Mouse (Mus musculus) bone marrow, adult 2 months (tissue): Measurements from ENCODE around the gene Tnik.

Experiments used
- CTCF ChIP-seq: fragments of 200-500 bp; IDR thresholded peaks from 2 replicates; pipeline ENCODE4 v1.5.1; 2011; ENCODE audit warnings: low read length, control low read depth; ENCODE audit not compliant: control insufficient read depth, insufficient read depth
- POLR2A ChIP-seq: fragments of 200-500 bp; IDR thresholded peaks from 2 replicates; pipeline ENCODE4 v1.6.1; 2011; ENCODE audit warnings: low read depth, mild to moderate bottlenecking, control low read depth, low read length, borderline replicate concordance; ENCODE audit not compliant: control insufficient read depth

DNA sequence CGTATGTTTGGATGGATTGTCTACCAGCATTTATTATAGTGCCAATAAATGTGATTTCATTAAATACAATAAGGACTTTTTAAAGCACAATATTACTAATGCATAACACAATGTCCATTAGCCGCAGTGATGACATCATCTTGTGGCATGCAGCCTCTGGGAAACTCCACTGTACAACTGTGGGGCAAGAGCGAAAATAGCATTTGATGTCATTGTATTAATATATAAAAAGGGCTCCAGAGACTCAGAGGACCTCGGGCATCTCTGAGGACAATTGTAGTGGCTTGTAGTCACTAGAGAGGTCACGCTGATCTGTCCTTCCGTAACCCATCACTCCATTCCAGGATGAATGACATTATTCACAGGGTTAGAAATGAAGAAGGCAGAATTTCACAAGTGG lies 157.2 kb downstream of the Tnik start:
- TF ChIP-seq POLR2A, result no peak
- TF ChIP-seq CTCF, result no peak
